8 mouse cellular contexts compared by ENCODE assay signal in genomic region chr7:83891433-83892332, GRCm38 (mm10). TPM values are rescaled to one million over a fixed set of nuclear protein-coding genes. Genes with fewer than 3 reads are reported as not detected.
DNase-seq lines count a peak whose midpoint lies in the region; ATAC-seq and TF ChIP-seq lines count a peak whose summit lies in the region.

No protein-coding gene starts in this region.

- TF ChIP-seq POLR2A in ES-Bruce4 (IDR thresholded peaks at IDR 0.05; ENCODE audit: insufficient read depth, low read length) = peak; percentile 68

- peaks cover 18% of the 10 kb centered on the region for H3K36me3 ChIP-seq in ES-Bruce4 (ENCODE audit: control insufficient read depth, insufficient read depth, low read length, poor library complexity, severe bottlenecking)
- H3K36me3 ChIP-seq in forebrain, embryonic 13.5 days (ENCODE audit: poor library complexity, severe bottlenecking) = peaks cover 12% of the 10 kb centered on the region
- peaks cover 12% of the 10 kb centered on the region for H3K36me3 ChIP-seq in liver, postnatal 0 days (replicated peaks; ENCODE audit: insufficient read depth, low read length)
- H3K36me3 ChIP-seq in neural tube, embryonic 14.5 days (ENCODE audit: control insufficient read depth, insufficient read depth, low read length) = 0 out of 2 replicates have a peak, but pooled peaks cover 4% of the 10 kb centered on the region

- H3K27me3 ChIP-seq in ES-Bruce4 (ENCODE audit: control insufficient read depth, insufficient read depth, low read length, poor library complexity, severe bottlenecking) = no peaks in the 10 kb centered on the region
- no peaks in the 10 kb centered on the region for H3K27me3 ChIP-seq in forebrain, embryonic 13.5 days
- no peaks in the 10 kb centered on the region for H3K27me3 ChIP-seq in liver, postnatal 0 days (ENCODE audit: insufficient read depth, low read length)
- no peaks in the 10 kb centered on the region for H3K27me3 ChIP-seq in neural tube, embryonic 14.5 days (ENCODE audit: control insufficient read depth, insufficient read depth, low read length)

- H3K4me1 ChIP-seq in ES-Bruce4 (ENCODE audit: control insufficient read depth, insufficient read depth, low read length) = peaks cover 2% of the 10 kb centered on the region
- H3K4me1 ChIP-seq in forebrain, embryonic 13.5 days = peaks cover 18% of the 10 kb centered on the region
- H3K4me1 ChIP-seq in liver, postnatal 0 days (ENCODE audit: insufficient read depth) = peaks cover 30% of the 10 kb centered on the region
- peaks cover 8% of the 10 kb centered on the region for H3K4me1 ChIP-seq in neural tube, embryonic 14.5 days (ENCODE audit: control insufficient read depth, insufficient read depth, low read length)

- H3K9me3 ChIP-seq in ES-Bruce4 (replicated peaks; ENCODE audit: control insufficient read depth, insufficient read depth, low read length, poor library complexity, severe bottlenecking) = no peaks in the 10 kb centered on the region
- H3K9me3 ChIP-seq in forebrain, embryonic 13.5 days (replicated peaks) = no peaks in the 10 kb centered on the region
- no peaks in the 10 kb centered on the region for H3K9me3 ChIP-seq in liver, postnatal 0 days (ENCODE audit: low read length)
- H3K9me3 ChIP-seq in neural tube, embryonic 14.5 days (ENCODE audit: control insufficient read depth, low read length) = no peaks in the 10 kb centered on the region

- H3K4me3 ChIP-seq in ES-Bruce4 (ENCODE audit: low read depth, low read length) = peak overlapping the region; percentile 89
- peak overlapping the region; percentile 70 for H3K4me3 ChIP-seq in forebrain, embryonic 13.5 days
- H3K4me3 ChIP-seq in liver, postnatal 0 days (ENCODE audit: low read depth, low read length) = peak overlapping the region; percentile 86
- H3K4me3 ChIP-seq in neural tube, embryonic 14.5 days (ENCODE audit: low read depth, low read length) = peak overlapping the region; percentile 71

- H3K27ac ChIP-seq in ES-Bruce4 (ENCODE audit: insufficient read depth, low read length) = peak overlapping the region; percentile 75
- H3K27ac ChIP-seq in forebrain, embryonic 13.5 days = peak overlapping the region; percentile 74
- peak overlapping the region; percentile 87 for H3K27ac ChIP-seq in liver, postnatal 0 days (ENCODE audit: low read depth)
- H3K27ac ChIP-seq in neural tube, embryonic 14.5 days (ENCODE audit: low read depth, low read length) = peak overlapping the region; percentile 81

- ATAC-seq in cerebellum, adult (ENCODE audit: insufficient number of reproducible peaks, low FRiP score, low TSS enrichment) = peak; percentile 92
- ATAC-seq in forebrain, embryonic 13.5 days = peak; percentile 97
- peak; percentile 96 for ATAC-seq in liver, postnatal 0 days
- ATAC-seq in neural tube, embryonic 14.5 days (ENCODE audit: low read depth) = peak; percentile 98

- intact Hi-C loops in heart, postnatal 10 days (cut with DNase I) = loop anchor here (10.0 kb wide), 1 partner anchor 263 kb away; the partner anchor contains the start of gene Abhd17c

- WGBS in forebrain, embryonic 13.5 days = 3% methylated on average over 44 of the region's 44 CpGs
- WGBS in large intestine, adult 2 months = 2% methylated on average over 44 of the region's 44 CpGs
- WGBS in liver, postnatal 0 days (ENCODE audit: insufficient replicate concordance) = 2% methylated on average over 43 of the region's 44 CpGs
- 2% methylated on average over 42 of the region's 44 CpGs for WGBS in neural tube, embryonic 14.5 days

- peak; percentile 100 for DNase-seq in heart, postnatal 10 days
- peak; percentile 100 for DNase-seq in large intestine, adult 2 months (ENCODE audit: low read depth, low spot score)
- DNase-seq in liver, postnatal 0 days = peak; percentile 100
- peak; percentile 100 for DNase-seq in testis, postnatal 10 days (ENCODE audit: low spot score)

- TF ChIP-seq CTCF in ES-Bruce4 (IDR thresholded peaks at IDR 0.05; ENCODE audit: low read depth, low read length) = no peak
- TF ChIP-seq CTCF in liver, postnatal 0 days (IDR thresholded peaks at IDR 0.05; ENCODE audit: low read depth) = peak; percentile 38

- 0 out of 2 replicates have a peak, but pooled peaks have one; percentile 24 for TF ChIP-seq EP300 in ES-Bruce4 (IDR thresholded peaks at IDR 0.05; ENCODE audit: insufficient read depth, low read depth, low read length)
- TF ChIP-seq EP300 in liver, postnatal 0 days (IDR thresholded peaks at IDR 0.05; ENCODE audit: low read depth) = peak; percentile 29; the same call in 1 of the 2 replicates

- H3K4me2 ChIP-seq in forebrain, embryonic 13.5 days = peak overlapping the region; percentile 69
- H3K4me2 ChIP-seq in liver, postnatal 0 days (ENCODE audit: low read depth, low read length) = peak overlapping the region; percentile 89
- H3K4me2 ChIP-seq in neural tube, embryonic 14.5 days (ENCODE audit: low read depth, low read length) = peak overlapping the region; percentile 91

- peak overlapping the region; percentile 85 for H3K9ac ChIP-seq in ES-Bruce4 (ENCODE audit: low read depth, poor library complexity, severe bottlenecking)
- peak overlapping the region; percentile 83 for H3K9ac ChIP-seq in forebrain, embryonic 13.5 days
- peak overlapping the region; percentile 90 for H3K9ac ChIP-seq in liver, postnatal 0 days (replicated peaks)
- peak overlapping the region; percentile 88 for H3K9ac ChIP-seq in neural tube, embryonic 14.5 days (replicated peaks; ENCODE audit: low read depth, low read length)

RNA-seq across cellular contexts. Expression of gene Mesd, which starts 7.4 kb away (rescaled TPM):
- polyA plus RNA-seq in ES-Bruce4 (2011; ENCODE audit: insufficient read depth, insufficient read length, low read depth, missing spikeins) = 97.8 and 101 TPM in 2 replicates
- polyA plus RNA-seq in forebrain, embryonic 13.5 days (2015; fragmentation: Nextera tagmentation; extraction: Ambion mirVana) = 68.8 and 69.1 TPM in 2 replicates
- 10 to 100 TPM; 48.7 to 53.7 TPM for total RNA-seq in heart, postnatal 10 days (2021)
- polyA plus RNA-seq in large intestine, adult 2 months (2012; rRNA removed) = 8.3 and 9.2 TPM in 2 replicates
- 35.8 and 39.6 TPM in 2 replicates for polyA plus RNA-seq in liver, postnatal 0 days (2015; fragmentation: Nextera tagmentation; extraction: Ambion mirVana)
- polyA plus RNA-seq in neural tube, embryonic 14.5 days (2014; fragmentation: Nextera tagmentation; extraction: Ambion mirVana) = 51.4 and 55.6 TPM in 2 replicates

RNA-seq across cellular contexts. Expression of gene Tlnrd1, which starts 7.6 kb away (rescaled TPM):
- 17.8 and 19.4 TPM in 2 replicates for polyA plus RNA-seq in ES-Bruce4 (2011; ENCODE audit: insufficient read depth, insufficient read length, low read depth, missing spikeins)
- polyA plus RNA-seq in forebrain, embryonic 13.5 days (2015; fragmentation: Nextera tagmentation; extraction: Ambion mirVana) = 4.1 and 4.2 TPM in 2 replicates
- total RNA-seq in heart, postnatal 10 days (2021) = 10 to 100 TPM; 21.7 to 23.3 TPM
- 30.0 and 38.3 TPM in 2 replicates for polyA plus RNA-seq in large intestine, adult 2 months (2012; rRNA removed)
- 6.0 and 7.7 TPM in 2 replicates for polyA plus RNA-seq in liver, postnatal 0 days (2015; fragmentation: Nextera tagmentation; extraction: Ambion mirVana)
- polyA plus RNA-seq in neural tube, embryonic 14.5 days (2014; fragmentation: Nextera tagmentation; extraction: Ambion mirVana) = 9.4 and 12.7 TPM in 2 replicates

Comparison
In these comparisons a context has a peak if more than half of its experiments do, and no peak if none do; other contexts are left out.
1. Peak in every context shown above with its lines: DNase-seq, ATAC-seq, H3K4me3 ChIP-seq and H3K27ac ChIP-seq.